Comparison of ENCODE assay signal across 7 mouse cellular contexts in the genomic region with DNA sequence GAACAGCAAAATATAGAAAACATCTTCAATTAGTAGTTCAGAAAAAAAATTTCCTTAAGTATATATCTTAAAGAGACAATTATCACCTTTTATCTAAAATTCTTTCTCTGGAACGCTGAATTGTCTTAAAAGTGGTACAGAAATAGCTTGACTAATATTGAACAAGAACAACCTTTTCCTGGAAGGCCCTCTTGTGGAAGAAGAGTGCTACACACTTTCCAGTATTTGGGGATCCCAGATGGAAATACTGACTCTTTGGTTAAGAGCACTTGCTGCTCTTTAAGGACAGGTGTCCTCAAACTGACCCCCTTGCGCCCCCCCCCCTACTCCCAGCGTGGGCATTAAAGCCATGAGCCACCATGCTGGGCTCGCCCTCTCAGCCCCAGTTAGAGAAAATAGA. TPM values are rescaled to one million over a fixed set of nuclear protein-coding genes. Genes with fewer than 3 reads are reported as not detected.
DNase-seq lines count a peak whose midpoint lies in the region; ATAC-seq and TF ChIP-seq lines count a peak whose summit lies in the region.

No protein-coding gene starts in this region.

- DNase-seq in kidney, adult 11 months = peak; percentile 9
- peak; percentile 24 for DNase-seq in MEL (ENCODE audit: low read depth, low spot score)
- peak; percentile 17 for DNase-seq in c-Kit-positive CD71-negative TER-119-negative erythroid progenitor cells, embryonic 14.5 days (ENCODE audit: low read depth)
- peak; percentile 54 for DNase-seq in kidney, postnatal 14 days
- DNase-seq in stomach, postnatal 0 days (ENCODE audit: low spot score) = no peak
- no peak for DNase-seq in spleen, adult 12 weeks (ENCODE audit: low spot score)

- no peak overlapping the region for H3K9ac ChIP-seq in kidney, embryonic 15.5 days
- no peak overlapping the region for H3K9ac ChIP-seq in MEL (ENCODE audit: control insufficient read depth, low read depth, low read length, poor library complexity, severe bottlenecking)
- no peak overlapping the region for H3K9ac ChIP-seq in stomach, postnatal 0 days (ENCODE audit: low read length)

- no peak overlapping the region for H3K4me2 ChIP-seq in kidney, embryonic 15.5 days
- H3K4me2 ChIP-seq in stomach, postnatal 0 days (replicated peaks; ENCODE audit: low read depth) = no peak overlapping the region

- H3K4me1 ChIP-seq in kidney, embryonic 15.5 days = no peaks in the 10 kb centered on the region
- no peaks in the 10 kb centered on the region for H3K4me1 ChIP-seq in MEL (ENCODE audit: control insufficient read depth in 1 of 2, insufficient read depth in 2 of 2, low read length in 2 of 2)
- H3K4me1 ChIP-seq in stomach, postnatal 0 days (replicated peaks; ENCODE audit: control insufficient read depth, insufficient read depth) = no peaks in the 10 kb centered on the region

- TF ChIP-seq CTCF in MEL (IDR thresholded peaks at IDR 0.05 in 2 of 3, conservative IDR thresholded peaks at IDR 0.05 in 1 of 3; ENCODE audit: control insufficient read depth in 1 of 3, insufficient read depth in 1 of 3, low read depth in 2 of 3, low read length in 3 of 3, poor library complexity in 1 of 3, severe bottlenecking in 1 of 3) = peak in 2 of 3 experiments; percentile 15 to 33; a peak in 1 of 6 replicates
- peak; percentile 84 for TF ChIP-seq CTCF in stomach, postnatal 0 days (IDR thresholded peaks at IDR 0.05; ENCODE audit: low read depth)

- H3K36me3 ChIP-seq in kidney, embryonic 15.5 days = peaks cover 63% of the 10 kb centered on the region
- H3K36me3 ChIP-seq in MEL (ENCODE audit: control insufficient read depth in 1 of 2, insufficient read depth in 2 of 2, low read length in 2 of 2) = peaks cover 0 to 20% of the 10 kb centered on the region in 2 experiments; a peak in 2 of 4 replicates
- peaks cover 13% of the 10 kb centered on the region; the same call in 1 of the 2 replicates for H3K36me3 ChIP-seq in stomach, postnatal 0 days (ENCODE audit: control insufficient read depth, insufficient read depth, low read length)

- TF ChIP-seq POLR2A in MEL (IDR thresholded peaks at IDR 0.05; ENCODE audit: control insufficient read depth in 1 of 2, insufficient read depth in 1 of 2, low read depth in 1 of 2, low read length in 2 of 2, poor library complexity in 1 of 2) = no peak

- no peak overlapping the region for H3K4me3 ChIP-seq in kidney, embryonic 15.5 days (replicated peaks)
- no peak overlapping the region for H3K4me3 ChIP-seq in MEL (ENCODE audit: control insufficient read depth in 1 of 2, insufficient read depth in 1 of 2, low read depth in 2 of 2, low read length in 2 of 2)
- H3K4me3 ChIP-seq in stomach, postnatal 0 days (ENCODE audit: low read depth, low read length) = no peak overlapping the region

- WGBS in kidney, embryonic 15.5 days = 63% methylated on average over 4 of the region's 4 CpGs
- WGBS in stomach, postnatal 0 days = 45% methylated on average over 4 of the region's 4 CpGs

- H3K27me3 ChIP-seq in kidney, embryonic 15.5 days = no peaks in the 10 kb centered on the region
- H3K27me3 ChIP-seq in MEL (ENCODE audit: control insufficient read depth in 1 of 2, insufficient read depth in 2 of 2, low read length in 2 of 2) = no peaks in the 10 kb centered on the region
- no peaks in the 10 kb centered on the region for H3K27me3 ChIP-seq in stomach, postnatal 0 days (ENCODE audit: control insufficient read depth, insufficient read depth, low read length)

- TF ChIP-seq EP300 in MEL (IDR thresholded peaks at IDR 0.05; ENCODE audit: low read depth in 1 of 2, low read length in 2 of 2) = no peak
- TF ChIP-seq EP300 in stomach, postnatal 0 days (optimal IDR thresholded peaks at IDR 0.05) = no peak

- H3K27ac ChIP-seq in kidney, embryonic 15.5 days = no peak overlapping the region
- H3K27ac ChIP-seq in MEL (ENCODE audit: control insufficient read depth, low read depth, low read length) = no peak overlapping the region
- H3K27ac ChIP-seq in stomach, postnatal 0 days (replicated peaks) = no peak overlapping the region

- H3K9me3 ChIP-seq in kidney, embryonic 15.5 days (replicated peaks) = no peaks in the 10 kb centered on the region
- H3K9me3 ChIP-seq in MEL (replicated peaks; ENCODE audit: insufficient read depth, low read length) = no peaks in the 10 kb centered on the region
- H3K9me3 ChIP-seq in stomach, postnatal 0 days (ENCODE audit: control insufficient read depth, low read length) = no peaks in the 10 kb centered on the region

- ATAC-seq in kidney, embryonic 15.5 days (replicated peaks; ENCODE audit: low FRiP score) = no peak
- no peak for ATAC-seq in stomach, postnatal 0 days (ENCODE audit: low FRiP score, low TSS enrichment)

- TF ChIP-seq RAD21 in MEL (IDR thresholded peaks at IDR 0.05; ENCODE audit: low read depth, low read length) = no peak

- no peaks in the 10 kb centered on the region for H3K79me2 ChIP-seq in MEL (ENCODE audit: control insufficient read depth, insufficient read depth, low read length, poor library complexity)

TF ChIP-seq in MEL, 35 proteins besides CTCF, POLR2A, EP300 and RAD21:
- peak; percentile 4; the same call in 1 of the 2 replicates for TF ChIP-seq SMC3 (IDR thresholded peaks at IDR 0.05; ENCODE audit: low read depth, low read length)
- TF ChIP-seq NRF1 (IDR thresholded peaks at IDR 0.05; ENCODE audit: insufficient read depth, low read depth, low read length, poor library complexity, severe bottlenecking) = no peak

RNA-seq across cellular contexts. Expression of a gene that starts 48.6 kb away (rescaled TPM):
- polyA plus RNA-seq in kidney, embryonic 15.5 days (2015; fragmentation: Nextera tagmentation; extraction: Ambion mirVana) = 32.5 and 34.6 TPM in 2 replicates
- total RNA-seq in MEL (2012; rRNA removed) = 29.9 and 36.1 TPM in 2 replicates
- polyA plus RNA-seq in MEL (2012; ENCODE audit: insufficient read depth in 1 of 2, insufficient read length in 2 of 2, low read depth in 1 of 2, low replicate concordance in 2 of 2, missing spikeins in 1 of 2) = 10 to 100 TPM; 36.8 to 77.3 TPM
- 7.7 and 8.3 TPM in 2 replicates for polyA plus RNA-seq in stomach, postnatal 0 days (2015; fragmentation: Nextera tagmentation; extraction: Ambion mirVana)

Comparison
In these comparisons a context has a peak if more than half of its experiments do, and no peak if none do; other contexts are left out.
1. DNase-seq: peak in kidney, adult 11 months (single experiment), MEL (single experiment), c-Kit-positive CD71-negative TER-119-negative erythroid progenitor cells, embryonic 14.5 days (single experiment) and kidney, postnatal 14 days (single experiment); none in stomach, postnatal 0 days (single experiment) and spleen, adult 12 weeks (single experiment).